In the genomic region with DNA sequence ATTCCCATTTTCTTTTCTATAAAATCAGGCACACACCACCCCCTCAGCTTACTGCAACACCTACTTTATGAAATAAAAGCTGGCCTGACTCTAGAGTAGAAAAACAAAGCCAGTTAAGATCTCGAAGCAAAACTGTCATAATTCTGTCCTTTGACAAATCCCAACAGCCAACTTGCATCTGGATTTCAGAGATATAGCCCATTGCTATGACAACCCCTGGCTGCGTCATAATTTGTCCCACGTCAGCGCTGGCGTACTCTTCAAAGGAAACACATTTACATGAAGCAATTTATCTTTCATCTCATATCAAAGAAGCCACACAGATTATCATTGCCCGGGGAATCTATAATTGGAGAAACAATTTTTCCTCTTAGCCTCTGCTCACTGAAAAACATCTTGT, we compare ENCODE assay signal across 15 mouse cellular contexts.
DNase-seq lines count a peak whose midpoint lies in the region; ATAC-seq and TF ChIP-seq lines count a peak whose summit lies in the region.
"Had no signal": no experiment of that assay in that cellular context is flagged by ENCODE, and none has a peak within 500 bp of the region (broad histone marks: within the 10 kb centered on the region; RNA-seq: fewer than 3 reads in every experiment).

No protein-coding gene starts in this region.

- intact Hi-C loops in left cerebral cortex, postnatal 25 days (cut with DNase I): loop anchor here (5.0 kb wide), 1 partner anchor 187 kb away; no protein-coding TSS in a partner anchor

- H3K27ac ChIP-seq in kidney, postnatal 0 days: no peak overlapping the region
- H3K27ac ChIP-seq in midbrain, embryonic 15.5 days: no peak overlapping the region
- H3K27ac ChIP-seq in midbrain, embryonic 13.5 days: no peak overlapping the region
- H3K27ac ChIP-seq: heart, embryonic 10.5 days; liver, embryonic 13.5 days; stomach, embryonic 15.5 days had no signal

- no peaks in the 10 kb centered on the region for H3K27me3 ChIP-seq in kidney, postnatal 0 days (ENCODE audit: insufficient read depth, low read length)
- H3K27me3 ChIP-seq in midbrain, embryonic 15.5 days (replicated peaks): no peaks in the 10 kb centered on the region
- H3K27me3 ChIP-seq in midbrain, embryonic 13.5 days: no peaks in the 10 kb centered on the region
- H3K27me3 ChIP-seq: CH12.LX; stomach, embryonic 15.5 days had no signal

- no peaks in the 10 kb centered on the region for H3K4me1 ChIP-seq in kidney, postnatal 0 days (replicated peaks; ENCODE audit: insufficient read depth, low read length)
- 0 out of 2 replicates have a peak, but pooled peaks cover 3% of the 10 kb centered on the region for H3K4me1 ChIP-seq in midbrain, embryonic 15.5 days
- peaks cover 6% of the 10 kb centered on the region; the same call in 1 of the 2 replicates for H3K4me1 ChIP-seq in midbrain, embryonic 13.5 days (replicated peaks)
- H3K4me1 ChIP-seq: heart, embryonic 10.5 days; liver, embryonic 13.5 days; stomach, embryonic 15.5 days had no signal

- H3K9me3 ChIP-seq in kidney, postnatal 0 days (replicated peaks; ENCODE audit: low read length): no peaks in the 10 kb centered on the region
- H3K9me3 ChIP-seq in midbrain, embryonic 15.5 days: no peaks in the 10 kb centered on the region
- H3K9me3 ChIP-seq in midbrain, embryonic 13.5 days: no peaks in the 10 kb centered on the region
- H3K9me3 ChIP-seq: heart, embryonic 10.5 days; liver, embryonic 13.5 days; stomach, embryonic 15.5 days had no signal

- no peak for ATAC-seq in kidney, postnatal 0 days (replicated peaks; ENCODE audit: low FRiP score, low read depth)
- ATAC-seq in midbrain, embryonic 15.5 days (replicated peaks): 0 out of 2 replicates have a peak, but pooled peaks have one; percentile 33
- ATAC-seq in midbrain, embryonic 13.5 days: no peak
- ATAC-seq in erythroid progenitor cell, adult 5-6 weeks (replicated peaks; ENCODE audit: low FRiP score, poor library complexity, severe bottlenecking): no peak
- ATAC-seq: forebrain, embryonic 16.5 days; hindbrain, embryonic 16.5 days had no signal

- no peak overlapping the region for H3K4me3 ChIP-seq in kidney, postnatal 0 days (replicated peaks; ENCODE audit: low read depth, low read length)
- no peak overlapping the region for H3K4me3 ChIP-seq in midbrain, embryonic 15.5 days
- no peak overlapping the region for H3K4me3 ChIP-seq in midbrain, embryonic 13.5 days (replicated peaks)
- H3K4me3 ChIP-seq: heart, embryonic 10.5 days; liver, embryonic 13.5 days; stomach, embryonic 15.5 days had no signal

- TF ChIP-seq CTCF in kidney, postnatal 0 days (IDR thresholded peaks at IDR 0.05; ENCODE audit: low read depth): no peak

- peak; percentile 39 for DNase-seq in kidney, postnatal 0 days (ENCODE audit: low spot score)
- no peak for DNase-seq in kidney, postnatal 25 days
- DNase-seq in left cerebral cortex, postnatal 25 days (ENCODE audit: low spot score in 2 of 2): peak; percentile 45 to 65
- peak; percentile 32 for DNase-seq in right cerebral cortex, postnatal 4 days
- no peak for DNase-seq in MN1 (ENCODE audit: low spot score)
- DNase-seq: cerebellum, adult 11 months; liver, embryonic 13.5 days had no signal

- H3K4me2 ChIP-seq in kidney, postnatal 0 days (ENCODE audit: low read length): no peak overlapping the region
- no peak overlapping the region for H3K4me2 ChIP-seq in midbrain, embryonic 15.5 days
- no peak overlapping the region for H3K4me2 ChIP-seq in midbrain, embryonic 13.5 days (replicated peaks)
- H3K4me2 ChIP-seq: liver, embryonic 13.5 days; stomach, embryonic 15.5 days had no signal

- no peak overlapping the region for H3K9ac ChIP-seq in kidney, postnatal 0 days (ENCODE audit: low read depth, low read length)
- H3K9ac ChIP-seq in midbrain, embryonic 15.5 days: no peak overlapping the region
- H3K9ac ChIP-seq in midbrain, embryonic 13.5 days (replicated peaks): no peak overlapping the region
- H3K9ac ChIP-seq: liver, embryonic 13.5 days; stomach, embryonic 15.5 days had no signal

- H3K36me3 ChIP-seq in kidney, postnatal 0 days (ENCODE audit: insufficient read depth, low read length): no peaks in the 10 kb centered on the region
- H3K36me3 ChIP-seq in midbrain, embryonic 15.5 days (replicated peaks): no peaks in the 10 kb centered on the region
- H3K36me3 ChIP-seq in midbrain, embryonic 13.5 days: no peaks in the 10 kb centered on the region
- H3K36me3 ChIP-seq: heart, embryonic 10.5 days; liver, embryonic 13.5 days; stomach, embryonic 15.5 days had no signal

- 67% methylated on average over 6 of the region's 6 CpGs for WGBS in kidney, postnatal 0 days
- 50% methylated on average over 6 of the region's 6 CpGs for WGBS in midbrain, embryonic 15.5 days
- WGBS in midbrain, embryonic 13.5 days: 75% methylated on average over 6 of the region's 6 CpGs

Comparison
In these comparisons a context has a peak if more than half of its experiments do, and no peak if none do; other contexts are left out.
1. DNase-seq: peak in kidney, postnatal 0 days (single experiment), left cerebral cortex, postnatal 25 days (2 of 2) and right cerebral cortex, postnatal 4 days (single experiment); none in kidney, postnatal 25 days (0 of 2) and MN1 (single experiment).